Mouse (Mus musculus) stomach, postnatal 0 days (tissue): ENCODE measurements around the gene Snx13. TPM values are rescaled to one million over a fixed set of nuclear protein-coding genes. Genes with fewer than 3 reads are reported as not detected.

Experiments used
- ATAC-seq: fragments of 200-750 bp; cut with Nextera tagmentation; 2 replicates; pipeline ENCODE4 v1.8.0; 2017; ENCODE audit not compliant: low FRiP score, low TSS enrichment
- DNase-seq: peaks from one replicate; pipeline ENCODE4 v3.0.0-alpha.2; 2016; ENCODE audit warnings: low spot score
- H3K27ac ChIP-seq: fragments of 300-500 bp; sonication (generic); replicated peaks from 2 replicates; pipeline ENCODE4 v1.5.1; 2014; ENCODE audit warnings: mild to moderate bottlenecking, control low read depth
- H3K27me3 ChIP-seq: fragments of 300-500 bp; sonication (generic); 2 replicates; pipeline ENCODE4 v1.6.1; 2014; ENCODE audit warnings: low read length; ENCODE audit not compliant: control insufficient read depth, insufficient read depth
- H3K36me3 ChIP-seq: fragments of 300-500 bp; sonication (generic); 2 replicates; pipeline ENCODE4 v1.6.1; 2014; ENCODE audit warnings: low read length, mixed read lengths; ENCODE audit not compliant: control insufficient read depth, insufficient read depth
- H3K4me1 ChIP-seq: fragments of 300-500 bp; sonication (generic); replicated peaks from 2 replicates; pipeline ENCODE4 v1.6.1; 2014; ENCODE audit warnings: antibody characterized with exemption; ENCODE audit not compliant: control insufficient read depth, insufficient read depth
- H3K4me2 ChIP-seq: fragments of 300-500 bp; sonication (generic); replicated peaks from 2 replicates; pipeline ENCODE4 v1.6.1; 2014; ENCODE audit warnings: low read depth, mild to moderate bottlenecking, control low read depth, moderate library complexity
- H3K4me3 ChIP-seq: fragments of 300-500 bp; sonication (generic); 2 replicates; pipeline ENCODE4 v1.5.1; 2014; ENCODE audit warnings: low read depth, low read length, control low read depth
- H3K9ac ChIP-seq: fragments of 300-500 bp; sonication (generic); 2 replicates; pipeline ENCODE4 v1.6.1; 2014; ENCODE audit warnings: mild to moderate bottlenecking, low read length, control low read depth, mixed read lengths
- H3K9me3 ChIP-seq: fragments of 300-500 bp; sonication (generic); 2 replicates; pipeline ENCODE4 v1.6.1; 2016; ENCODE audit warnings: low read length; ENCODE audit not compliant: control insufficient read depth
- CTCF ChIP-seq: IDR thresholded peaks from 2 replicates; pipeline ENCODE4 v1.5.1; 2016; ENCODE audit warnings: antibody characterized with exemption, low read depth, mild to moderate bottlenecking, moderate library complexity
- EP300 ChIP-seq: optimal IDR thresholded peaks from 2 replicates; pipeline ENCODE3; 2016; ENCODE audit warnings: antibody characterized with exemption
- WGBS: fragments of 180-500 bp; shearing (Covaris S2); extraction: QIAGEN DNeasy Blood & Tissue Kit; methylation state at CpG from one replicate; pipeline ENCODE4 v1.1.7; 2014; 5-methylcytosine and 5-hydroxymethylcytosine counted together
- polyA plus RNA-seq: library from polyadenylated mRNA; unstranded; fragments of >200 nt; fragmentation: Nextera tagmentation; extraction: Ambion mirVana; gene quantifications from 2 replicates; pipeline ENCODE4 v1.2.1, GENCODE M21; 2015

The Snx13 gene
- polyA plus RNA-seq, 1 experiment from 2014 or later, result 16.8 TPM

DNA sequence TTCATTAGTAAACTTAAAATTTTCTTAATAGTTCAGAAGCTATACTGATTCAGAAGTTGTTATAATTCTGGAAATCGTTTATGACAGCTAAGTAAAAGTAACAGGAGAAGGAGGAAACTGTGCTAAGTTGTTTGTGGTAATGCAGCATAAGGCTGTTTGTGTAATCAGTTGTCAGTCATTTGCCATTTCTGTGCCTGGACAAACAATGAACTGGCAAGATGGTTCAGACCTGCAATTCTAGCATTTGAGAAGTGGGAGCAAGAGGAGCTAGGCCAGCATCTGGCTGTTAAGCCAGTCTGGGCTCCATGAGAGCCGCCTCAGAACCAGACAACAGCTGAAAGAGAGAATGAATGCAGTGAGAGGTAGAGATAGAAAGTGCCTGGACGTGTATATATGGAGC, 3.5 kb downstream of the Snx13 start:
- no peak for ATAC-seq
- Histone ChIP-seq H3K4me3 (no peak overlapping the region), H3K27ac (no peak overlapping the region), H3K9me3 (no peaks in the 10 kb centered on the region), H3K27me3 (no peaks in the 10 kb centered on the region), H3K36me3 (no peaks in the 10 kb centered on the region), H3K4me1 (no peaks in the 10 kb centered on the region), H3K9ac (no peak overlapping the region), H3K4me2 (no peak overlapping the region)
- no peak for TF ChIP-seq CTCF
- TF ChIP-seq EP300, result no peak
- no peak for DNase-seq
- 55% methylated on average over 3 of the region's 3 CpGs for WGBS

DNA sequence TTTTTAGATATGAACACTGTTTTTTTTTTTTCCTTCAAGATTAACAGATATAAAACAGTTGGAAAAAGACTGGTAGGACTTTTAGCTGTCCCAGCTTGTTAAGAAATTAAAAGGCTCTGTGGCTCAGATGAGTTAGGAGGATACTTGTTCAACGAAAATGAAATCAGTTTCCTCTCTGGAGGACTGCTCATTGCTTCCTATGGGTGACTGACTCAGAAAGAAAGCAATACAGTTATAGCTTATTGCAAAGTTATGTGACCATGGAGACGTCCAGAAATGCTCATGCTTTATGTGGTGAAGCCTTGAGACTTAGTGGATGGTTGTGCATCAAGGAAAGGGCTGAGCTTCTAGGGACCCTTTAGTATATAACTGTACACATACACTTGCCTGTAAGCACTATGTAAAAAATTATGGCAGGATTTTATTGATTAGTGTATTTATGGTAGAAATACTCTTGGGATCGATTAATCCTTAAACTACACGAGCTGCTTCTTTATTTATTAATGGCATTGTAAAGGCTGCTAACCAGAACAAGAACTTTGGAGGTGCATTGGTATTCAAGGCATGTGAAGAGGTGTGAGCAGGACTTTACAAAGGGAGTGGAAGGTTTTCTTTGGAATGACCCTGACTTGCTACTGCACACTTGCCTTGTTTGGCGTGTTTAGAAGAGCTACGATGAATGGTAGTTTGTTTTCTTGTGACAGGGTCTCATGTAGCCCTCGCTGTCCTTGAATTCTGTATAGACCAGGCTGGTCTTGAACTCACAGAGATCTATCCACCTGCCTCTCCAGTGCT, 4.2 kb downstream of the Snx13 start:
- Histone ChIP-seq H3K4me3 (no peak overlapping the region), H3K9ac (no peak overlapping the region), H3K9me3 (no peaks in the 10 kb centered on the region), H3K27ac (no peak overlapping the region), H3K4me2 (no peak overlapping the region), H3K27me3 (no peaks in the 10 kb centered on the region), H3K36me3 (no peaks in the 10 kb centered on the region), H3K4me1 (no peaks in the 10 kb centered on the region)
- TF ChIP-seq CTCF, result no peak
- no peak for TF ChIP-seq EP300
- WGBS, result 54% methylated on average over 7 of the region's 7 CpGs
- DNase-seq (no peak), ATAC-seq (no peak)

DNA sequence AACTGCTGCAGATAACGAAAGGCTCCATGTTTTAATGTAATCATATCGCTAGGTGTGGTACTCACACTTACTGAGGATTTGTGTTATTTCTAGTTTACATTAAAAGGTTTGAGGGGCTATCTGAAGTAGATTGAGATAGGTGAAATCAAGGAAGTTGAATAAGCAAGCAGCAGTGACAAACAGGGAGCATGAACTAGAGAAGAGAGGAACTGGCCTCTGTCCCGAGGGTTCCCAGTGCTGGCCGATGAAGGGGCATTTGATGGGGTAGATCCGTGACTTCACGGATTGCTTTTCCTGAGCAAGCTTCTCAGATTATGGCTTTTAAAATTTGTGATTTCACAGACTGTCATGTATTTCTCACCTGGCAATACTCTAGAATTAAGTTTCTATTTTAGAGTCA, 7.4 kb downstream of the Snx13 start:
- no peak for DNase-seq
- H3K27me3 ChIP-seq, result no peaks in the 10 kb centered on the region
- TF ChIP-seq EP300, result no peak
- TF ChIP-seq CTCF, result no peak
- H3K4me1 ChIP-seq, result no peaks in the 10 kb centered on the region
- no peak for ATAC-seq
- no peaks in the 10 kb centered on the region for H3K9me3 ChIP-seq
- no peak overlapping the region for H3K27ac ChIP-seq
- no peaks in the 10 kb centered on the region for H3K36me3 ChIP-seq
- no peak overlapping the region for H3K9ac ChIP-seq
- WGBS, result 70% methylated on average over 6 of the region's 6 CpGs
- H3K4me2 ChIP-seq, result no peak overlapping the region
- no peak overlapping the region for H3K4me3 ChIP-seq

GRCm38 (mm10) chr12:35055114-35056095, 8.4 kb downstream of the Snx13 start:
- Histone ChIP-seq H3K4me3 (no peak overlapping the region), H3K9ac (no peak overlapping the region), H3K9me3 (no peaks in the 10 kb centered on the region), H3K4me1 (no peaks in the 10 kb centered on the region), H3K4me2 (no peak overlapping the region), H3K27me3 (no peaks in the 10 kb centered on the region), H3K36me3 (no peaks in the 10 kb centered on the region), H3K27ac (no peak overlapping the region)
- no peak for TF ChIP-seq CTCF
- TF ChIP-seq EP300, result no peak
- 60% methylated on average over 7 of the region's 7 CpGs for WGBS
- no peak for ATAC-seq
- no peak for DNase-seq

- no peak overlapping the region for H3K4me2 ChIP-seq
- WGBS, result 60% methylated on average over 3 of the region's 3 CpGs
- H3K27ac ChIP-seq, result no peak overlapping the region
- no peaks in the 10 kb centered on the region for H3K27me3 ChIP-seq
- ATAC-seq (no peak), DNase-seq (no peak)
- no peak overlapping the region for H3K4me3 ChIP-seq
- TF ChIP-seq CTCF, result no peak
- TF ChIP-seq EP300, result no peak
- H3K9ac ChIP-seq, result no peak overlapping the region
- no peaks in the 10 kb centered on the region for H3K9me3 ChIP-seq
- no peaks in the 10 kb centered on the region for H3K36me3 ChIP-seq
- no peaks in the 10 kb centered on the region for H3K4me1 ChIP-seq
These were observed 16.9 kb downstream of the Snx13 start for GRCm38 (mm10) chr12:35063697-35064468.
